In the genomic region with DNA sequence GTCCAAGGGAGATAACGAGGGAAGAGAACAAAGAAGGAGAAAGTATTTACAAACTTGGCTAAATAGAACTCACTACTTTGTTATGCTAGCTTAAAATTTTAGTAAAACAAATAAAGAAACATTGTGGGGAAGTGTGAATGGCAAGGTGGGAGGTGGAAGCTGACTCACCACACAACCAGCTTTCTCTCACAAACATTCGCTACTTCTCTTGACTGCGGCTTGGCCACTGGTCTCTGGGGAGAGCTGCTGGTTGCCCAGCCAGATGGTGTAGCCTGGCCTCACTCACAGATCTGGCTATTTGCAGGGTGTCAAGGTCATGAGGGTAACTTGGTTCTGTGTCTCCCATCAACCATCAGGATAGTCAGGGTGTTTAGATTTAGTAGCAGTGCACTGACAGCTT, we compare ENCODE assay signal across 23 mouse cellular contexts.
DNase-seq lines count a peak whose midpoint lies in the region; ATAC-seq lines count a peak whose summit lies in the region.
"Had no signal": no experiment of that assay in that cellular context is flagged by ENCODE, and none has a peak within 500 bp of the region (broad histone marks: within the 10 kb centered on the region; RNA-seq: fewer than 3 reads in every experiment).

No protein-coding gene starts in this region.

- peak; percentile 82 for ATAC-seq in frontal cortex, adult (ENCODE audit: low TSS enrichment)
- ATAC-seq: forebrain, embryonic 13.5 days; hindbrain, embryonic 16.5 days; lung, postnatal 0 days had no signal

- no peak for DNase-seq in frontal cortex, postnatal 14 days (ENCODE audit: low spot score in 2 of 2)
- peak; percentile 12 for DNase-seq in right cerebral cortex, postnatal 25 days
- DNase-seq in right cerebral cortex, postnatal 10 days (ENCODE audit: low spot score in 2 of 2): no peak
- DNase-seq in brain, adult 2 months (ENCODE audit: low read depth, low spot score): peak; percentile 30
- DNase-seq in heart, adult 11 months: no peak
- DNase-seq in layer of hippocampus, adult 8-10 months (ENCODE audit: low spot score in 2 of 2): no peak
- DNase-seq: B cell, adult 2 months; cerebellum, adult 2 months; cerebellum, postnatal 14 days; heart, postnatal 14 days; kidney, adult 2 months; kidney, postnatal 36 days; layer of hippocampus, postnatal 36 days; liver, embryonic 13.5 days; lung, adult 18-20 months; lung, postnatal 4 days; midbrain, embryonic 14.5 days; spleen, adult 18-20 months; thymus, postnatal 14 days had no signal

Comparison
In these comparisons a context has a peak if more than half of its experiments do, and no peak if none do; other contexts are left out.
1. DNase-seq: peak in right cerebral cortex, postnatal 25 days (single experiment) and brain, adult 2 months (single experiment); none in frontal cortex, postnatal 14 days (0 of 2), right cerebral cortex, postnatal 10 days (0 of 2), heart, adult 11 months (single experiment) and layer of hippocampus, adult 8-10 months (0 of 2).